Mouse (Mus musculus) midbrain, postnatal 0 days (tissue): Measurements from ENCODE around the gene St8sia1. TPM values are rescaled to one million over a fixed set of nuclear protein-coding genes. Genes with fewer than 3 reads are reported as not detected.

Experiments used
- ATAC-seq: fragments of 200-750 bp; cut with Nextera tagmentation; 2 replicates; pipeline ENCODE4 v1.8.0; 2017; ENCODE audit warnings: moderate number of reproducible peaks, mild to moderate bottlenecking, moderate TSS enrichment, moderate library complexity; ENCODE audit not compliant: low FRiP score
- DNase-seq: peaks from one replicate; pipeline ENCODE4 v3.0.0-alpha.2; 2015; ENCODE audit warnings: low spot score
- H3K27ac ChIP-seq: fragments of 300-500 bp; sonication (generic); 2 replicates; pipeline ENCODE4 v1.5.1; 2014; ENCODE audit warnings: low read depth, mild to moderate bottlenecking, low read length, mixed read lengths
- H3K27me3 ChIP-seq: fragments of 300-500 bp; sonication (generic); 2 replicates; pipeline ENCODE4 v1.6.1; 2014; ENCODE audit warnings: low read length, control low read depth, mixed read lengths; ENCODE audit not compliant: insufficient read depth
- H3K36me3 ChIP-seq: fragments of 300-500 bp; sonication (generic); 2 replicates; pipeline ENCODE4 v1.6.1; 2014; ENCODE audit warnings: low read length, control low read depth, mixed read lengths; ENCODE audit not compliant: insufficient read depth
- H3K4me1 ChIP-seq: fragments of 300-500 bp; sonication (generic); 2 replicates; pipeline ENCODE4 v1.6.1; 2014; ENCODE audit warnings: mild to moderate bottlenecking, control low read depth, antibody characterized with exemption, low read length, mixed read lengths; ENCODE audit not compliant: insufficient read depth
- H3K4me2 ChIP-seq: fragments of 300-500 bp; sonication (generic); 2 replicates; pipeline ENCODE4 v1.6.1; 2014; ENCODE audit warnings: low read depth, mild to moderate bottlenecking, low read length, mixed read lengths; ENCODE audit not compliant: poor library complexity, severe bottlenecking
- H3K4me3 ChIP-seq: fragments of 300-500 bp; sonication (generic); 2 replicates; pipeline ENCODE4 v1.5.1; 2014; ENCODE audit warnings: low read depth, mild to moderate bottlenecking, low read length, moderate library complexity
- H3K9ac ChIP-seq: fragments of 300-500 bp; sonication (generic); replicated peaks from 2 replicates; pipeline ENCODE4 v1.6.1; 2014; ENCODE audit warnings: mild to moderate bottlenecking, low read length, moderate library complexity, mixed read lengths; ENCODE audit not compliant: poor library complexity, severe bottlenecking
- H3K9me3 ChIP-seq: fragments of 300-500 bp; sonication (generic); 2 replicates; pipeline ENCODE4 v1.6.1; 2016; ENCODE audit warnings: low read length, control low read depth
- CTCF ChIP-seq: IDR thresholded peaks from 2 replicates; pipeline ENCODE4 v1.5.1; 2016; ENCODE audit warnings: antibody characterized with exemption, mild to moderate bottlenecking
- WGBS: fragments of 180-500 bp; shearing (Covaris S2); extraction: QIAGEN DNeasy Blood & Tissue Kit; methylation state at CpG from one replicate; pipeline ENCODE4 v1.1.7; 2014; 5-methylcytosine and 5-hydroxymethylcytosine counted together
- polyA plus RNA-seq: library from polyadenylated mRNA; unstranded; fragments of >200 nt; fragmentation: Nextera tagmentation; extraction: Ambion mirVana; gene quantifications from 2 replicates; pipeline ENCODE4 v1.2.1, GENCODE M21; 2015
- total RNA-seq: library from RNA; depleted of rRNA; stranded (reverse); fragments of >200 nt; gene quantifications from 2 replicates; pipeline ENCODE4 v1.2.3, GENCODE M21; 2014

St8sia1 gene
- total and polyA plus RNA-seq, 2 experiments from 2014 or later = 4.5 to 17.7 TPM

DNA sequence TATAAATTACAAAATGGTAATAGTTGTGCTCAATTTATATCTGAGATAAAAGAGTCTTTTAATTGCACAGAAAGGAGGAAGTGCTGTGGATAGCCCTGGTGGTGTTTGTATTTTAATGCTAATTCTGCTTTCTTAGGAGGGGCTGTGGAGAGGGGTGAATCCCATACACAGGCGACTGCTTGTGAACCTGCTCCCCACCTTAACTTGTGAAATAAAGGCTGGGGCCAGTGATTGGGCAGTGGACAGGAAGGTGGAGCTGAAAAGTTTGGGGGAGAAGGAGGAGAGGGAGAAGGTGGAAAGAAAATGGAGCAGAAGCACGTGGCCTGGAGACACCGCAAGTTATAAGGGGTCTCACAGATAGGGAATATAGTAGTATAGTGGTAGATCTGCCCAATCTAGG lies 32.6 kb upstream of the St8sia1 start:
- TF ChIP-seq CTCF = no peak
- no peak overlapping the region for H3K4me2 ChIP-seq
- no peaks in the 10 kb centered on the region for H3K9me3 ChIP-seq
- no peak overlapping the region for H3K4me3 ChIP-seq
- no peak for DNase-seq
- ATAC-seq = no peak
- no peak overlapping the region for H3K9ac ChIP-seq
- no peaks in the 10 kb centered on the region for H3K36me3 ChIP-seq
- no peak overlapping the region for H3K27ac ChIP-seq
- no peaks in the 10 kb centered on the region for H3K27me3 ChIP-seq
- 79% methylated on average over 3 of the region's 3 CpGs for WGBS
- no peaks in the 10 kb centered on the region for H3K4me1 ChIP-seq

DNA sequence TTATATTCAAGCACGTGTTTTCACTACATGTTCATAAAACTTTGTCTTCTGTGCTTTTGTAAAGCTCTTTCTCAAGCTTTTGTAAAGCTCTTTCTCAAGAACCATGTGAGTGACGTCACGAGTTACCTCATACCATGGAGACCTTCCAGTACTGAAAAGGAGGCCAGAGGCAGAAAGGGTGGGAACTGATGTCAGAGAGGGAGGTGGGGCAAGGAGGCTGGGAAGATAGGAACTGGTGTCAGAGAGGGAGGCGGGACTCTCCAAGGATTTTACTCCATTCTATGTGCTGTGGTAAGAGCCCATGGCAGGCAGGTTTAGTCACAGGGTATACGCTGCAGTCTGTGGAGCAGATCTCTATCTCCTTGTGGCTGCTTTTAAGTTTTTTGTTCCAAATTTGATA lies 31.3 kb upstream of the St8sia1 start:
- H3K27ac ChIP-seq = no peak overlapping the region
- WGBS = 63% methylated on average over 5 of the region's 5 CpGs
- no peaks in the 10 kb centered on the region for H3K36me3 ChIP-seq
- TF ChIP-seq CTCF = no peak
- H3K9me3 ChIP-seq = no peaks in the 10 kb centered on the region
- H3K9ac ChIP-seq = no peak overlapping the region
- no peak for ATAC-seq
- no peaks in the 10 kb centered on the region for H3K4me1 ChIP-seq
- DNase-seq = no peak
- no peaks in the 10 kb centered on the region for H3K27me3 ChIP-seq
- H3K4me3 ChIP-seq = no peak overlapping the region
- H3K4me2 ChIP-seq = no peak overlapping the region

DNA sequence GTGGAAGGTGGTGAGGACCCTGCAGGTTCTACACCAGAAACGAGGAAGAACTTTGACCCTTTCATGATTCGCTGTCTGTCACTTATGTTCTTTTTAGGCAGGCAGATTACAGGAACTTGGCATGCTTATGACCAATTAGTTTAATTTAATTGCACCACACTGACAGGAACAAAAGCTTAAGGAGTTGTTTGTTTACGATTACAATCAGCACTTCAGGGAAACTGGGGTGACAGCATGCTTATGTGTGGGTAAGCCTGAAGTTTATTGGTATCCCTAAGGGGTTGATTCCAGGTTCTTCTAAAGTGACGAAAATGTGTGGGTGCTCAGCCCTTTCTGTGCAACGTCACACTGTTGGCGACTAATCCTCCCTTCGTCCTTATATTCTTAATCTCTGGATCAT lies 30.6 kb upstream of the St8sia1 start:
- Histone ChIP-seq H3K4me1 (no peaks in the 10 kb centered on the region), H3K27me3 (no peaks in the 10 kb centered on the region), H3K4me3 (no peak overlapping the region), H3K9ac (no peak overlapping the region), H3K9me3 (no peaks in the 10 kb centered on the region), H3K27ac (no peak overlapping the region), H3K4me2 (no peak overlapping the region), H3K36me3 (no peaks in the 10 kb centered on the region)
- 52% methylated on average over 7 of the region's 7 CpGs for WGBS
- DNase-seq (no peak), ATAC-seq (no peak)
- no peak for TF ChIP-seq CTCF

DNA sequence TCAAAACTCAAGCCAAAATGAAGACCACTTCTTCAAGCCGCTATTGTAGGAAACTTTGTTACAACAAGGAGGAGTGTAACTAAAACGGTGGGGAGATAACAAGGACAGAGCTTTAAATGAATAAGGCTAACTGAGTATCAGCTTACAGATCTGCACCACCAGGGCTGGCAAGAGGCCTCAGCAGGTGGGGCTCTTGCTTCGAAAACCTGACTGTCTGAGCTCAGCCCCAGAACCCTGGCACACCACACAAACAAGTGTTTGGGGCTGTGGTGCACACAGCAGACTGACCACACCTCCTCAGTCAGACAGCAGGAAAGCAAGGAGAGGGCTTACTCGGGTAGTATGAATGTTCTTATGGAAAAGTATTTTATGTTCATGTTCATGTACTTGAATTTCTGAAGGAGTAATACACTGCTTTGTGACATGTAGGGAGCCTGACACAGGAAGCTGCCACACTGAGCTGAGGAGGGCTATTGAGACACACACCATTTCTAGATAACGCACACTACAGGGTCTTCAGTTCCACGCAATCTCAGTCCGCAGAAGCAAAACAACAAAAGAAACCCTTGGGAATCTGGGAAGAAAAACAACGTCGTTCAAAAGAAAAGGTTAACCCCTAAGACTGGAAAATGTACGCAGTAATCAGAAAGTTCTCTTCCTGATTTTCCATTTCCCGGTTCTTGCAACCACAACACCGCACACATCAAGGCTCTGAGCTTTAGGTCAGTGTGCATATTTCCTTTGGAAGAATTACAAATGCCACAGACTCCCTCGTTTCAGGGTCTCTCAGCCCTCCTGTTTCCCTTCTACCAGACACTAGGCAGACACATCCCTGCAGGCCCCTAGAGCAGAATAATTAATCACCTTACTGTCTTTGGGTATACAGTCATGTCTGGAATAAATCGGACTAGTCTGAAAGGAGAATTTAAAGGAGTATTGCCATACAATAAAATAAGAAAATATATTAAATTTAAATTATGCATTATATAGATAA lies 29.8 kb upstream of the St8sia1 start:
- no peak overlapping the region for H3K4me2 ChIP-seq
- no peaks in the 10 kb centered on the region for H3K27me3 ChIP-seq
- no peak for ATAC-seq
- no peaks in the 10 kb centered on the region for H3K4me1 ChIP-seq
- no peak overlapping the region for H3K9ac ChIP-seq
- no peaks in the 10 kb centered on the region for H3K36me3 ChIP-seq
- no peak for TF ChIP-seq CTCF
- no peak for DNase-seq
- H3K4me3 ChIP-seq = no peak overlapping the region
- H3K9me3 ChIP-seq = no peaks in the 10 kb centered on the region
- 27% methylated on average over 14 of the region's 14 CpGs for WGBS
- no peak overlapping the region for H3K27ac ChIP-seq

DNA sequence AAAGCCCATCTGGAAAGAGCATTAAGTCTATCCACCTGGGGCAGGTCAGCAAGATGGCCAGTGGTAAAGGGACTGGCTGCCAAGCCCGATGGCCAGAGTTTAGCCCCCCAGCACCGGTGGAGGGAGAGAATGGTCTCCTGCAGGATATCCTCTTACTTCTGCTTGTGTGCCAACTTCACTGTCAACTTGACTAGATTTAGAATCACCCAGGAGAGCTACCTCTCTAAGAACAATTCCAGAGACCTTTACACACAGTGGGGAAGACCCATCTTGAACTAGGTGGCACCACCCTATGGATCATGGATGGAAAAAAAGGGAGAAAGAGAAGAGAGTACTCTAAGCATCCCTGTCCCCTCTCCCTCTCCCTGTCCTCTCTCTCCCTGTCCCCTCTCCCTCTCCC lies 28.7 kb upstream of the St8sia1 start:
- H3K4me2 ChIP-seq = no peak overlapping the region
- DNase-seq (no peak), ATAC-seq (no peak)
- H3K36me3 ChIP-seq = no peaks in the 10 kb centered on the region
- 75% methylated on average over 2 of the region's 2 CpGs for WGBS
- TF ChIP-seq CTCF = no peak
- no peaks in the 10 kb centered on the region for H3K4me1 ChIP-seq
- no peaks in the 10 kb centered on the region for H3K9me3 ChIP-seq
- no peak overlapping the region for H3K4me3 ChIP-seq
- H3K27ac ChIP-seq = no peak overlapping the region
- no peaks in the 10 kb centered on the region for H3K27me3 ChIP-seq
- H3K9ac ChIP-seq = no peak overlapping the region

DNA sequence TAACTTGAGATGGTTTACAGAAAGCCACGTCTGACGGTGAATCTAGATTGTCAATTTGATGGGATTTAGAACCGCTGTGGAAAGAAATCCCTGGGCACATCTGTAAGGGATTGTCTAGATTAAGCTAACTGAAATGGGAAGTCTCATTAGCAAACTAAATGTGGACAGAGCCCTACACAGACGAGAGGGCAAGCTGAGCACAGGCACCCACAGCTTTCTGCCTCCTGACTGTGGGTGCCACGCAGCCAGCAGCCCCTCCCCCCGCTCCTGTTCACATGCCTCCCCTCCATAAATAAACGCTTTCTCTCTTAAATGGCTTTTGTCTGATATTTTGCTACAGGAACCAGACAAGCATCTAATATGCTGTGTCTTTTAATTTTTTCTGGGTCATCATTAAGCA lies 27.8 kb upstream of the St8sia1 start:
- Histone ChIP-seq H3K9me3 (no peaks in the 10 kb centered on the region), H3K9ac (no peak overlapping the region), H3K36me3 (no peaks in the 10 kb centered on the region), H3K4me2 (no peak overlapping the region), H3K27me3 (no peaks in the 10 kb centered on the region), H3K27ac (no peak overlapping the region), H3K4me1 (no peaks in the 10 kb centered on the region), H3K4me3 (no peak overlapping the region)
- no peak for ATAC-seq
- DNase-seq = no peak
- no peak for TF ChIP-seq CTCF
- 31% methylated on average over 7 of the region's 7 CpGs for WGBS
